Comparison of ENCODE assay signal across 16 mouse cellular contexts in genomic region chr15:86858356-86858906, GRCm38 (mm10).
"Had no signal": no experiment of that assay in that cellular context is flagged by ENCODE, and none has a peak within 500 bp of the region (broad histone marks: within the 10 kb centered on the region; RNA-seq: fewer than 3 reads in every experiment).

No protein-coding gene starts in this region.

- H3K9ac ChIP-seq: liver, embryonic 13.5 days; stomach, embryonic 15.5 days had no signal

- ATAC-seq: inflammation-experienced regulatory T-cells, adult 6 months; intestine, embryonic 16.5 days; midbrain, embryonic 16.5 days had no signal

- H3K27ac ChIP-seq: liver, embryonic 13.5 days; stomach, embryonic 15.5 days had no signal

- H3K9me3 ChIP-seq: stomach, embryonic 15.5 days had no signal

- H3K4me2 ChIP-seq: liver, embryonic 13.5 days; stomach, embryonic 15.5 days had no signal

- H3K4me3 ChIP-seq: liver, embryonic 13.5 days; stomach, embryonic 15.5 days had no signal

- H3K36me3 ChIP-seq: liver, embryonic 13.5 days; stomach, embryonic 15.5 days had no signal

- DNase-seq: kidney, adult 18-20 months; kidney, adult 9 months; kidney, postnatal 14 days; kidney, postnatal 4 days; liver, embryonic 13.5 days; lung, adult 2 months; lung, postnatal 14 days; lung, postnatal 4 days; right cerebral cortex, adult 18-20 months; right cerebral cortex, postnatal 14 days; right cerebral cortex, postnatal 4 days; thymus, postnatal 25 days had no signal

- H3K27me3 ChIP-seq: liver, embryonic 13.5 days; stomach, embryonic 15.5 days had no signal

- H3K4me1 ChIP-seq: liver, embryonic 13.5 days; stomach, embryonic 15.5 days had no signal
